Mouse (Mus musculus) thymus, adult 2 months (tissue): ENCODE measurements at regions not wholly inside any gene's neighbourhood (a gene's known extent, or its start where the extent isn't known, plus 50 kb on each side); places are given as distances from the start of the nearest gene placed in this dataset.

Experiments
- DNase-seq: peaks from one replicate; pipeline ENCODE4 v3.0.0; 2021
- H3K27ac ChIP-seq: fragments of 200-500 bp; 2 replicates; pipeline ENCODE4 v1.5.1; 2012; ENCODE audit warnings: low read length, control low read depth; ENCODE audit not compliant: control insufficient read depth, insufficient read depth
- H3K27me3 ChIP-seq: fragments of 200-500 bp; 2 replicates; pipeline ENCODE4 v1.6.1; 2012; ENCODE audit warnings: mild to moderate bottlenecking, low read length, moderate library complexity, mixed read lengths; ENCODE audit not compliant: control insufficient read depth, insufficient read depth
- H3K36me3 ChIP-seq: fragments of 200-500 bp; 2 replicates; pipeline ENCODE4 v1.6.1; 2012; ENCODE audit warnings: mild to moderate bottlenecking, low read length, moderate library complexity; ENCODE audit not compliant: control insufficient read depth, insufficient read depth
- H3K4me1 ChIP-seq: fragments of 200-500 bp; replicated peaks from 2 replicates; pipeline ENCODE4 v1.6.1; 2012; ENCODE audit warnings: low read length; ENCODE audit not compliant: control insufficient read depth, insufficient read depth
- H3K4me3 ChIP-seq: fragments of 200-500 bp; 2 replicates; pipeline ENCODE4 v1.5.1; 2012; ENCODE audit warnings: mild to moderate bottlenecking, low read length, control low read depth, moderate library complexity; ENCODE audit not compliant: control insufficient read depth, insufficient read depth
- CTCF ChIP-seq: fragments of 200-500 bp; IDR thresholded peaks from 2 replicates; pipeline ENCODE4 v1.5.1; 2012; ENCODE audit warnings: mild to moderate bottlenecking, control low read depth, low read length, moderate library complexity, borderline replicate concordance; ENCODE audit not compliant: control insufficient read depth, poor library complexity, insufficient read depth; ENCODE audit errors: extremely low read depth
- POLR2A ChIP-seq: fragments of 200-500 bp; IDR thresholded peaks from 2 replicates; pipeline ENCODE4 v1.6.1; 2012; ENCODE audit warnings: mild to moderate bottlenecking, low read length, control low read depth, moderate library complexity; ENCODE audit not compliant: control insufficient read depth, poor library complexity, insufficient read depth; ENCODE audit errors: extremely low read depth
- WGBS: fragments of 180-500 bp; shearing (Covaris S2); methylation state at CpG from one replicate; pipeline ENCODE4 v1.1.7; 2018; 5-methylcytosine and 5-hydroxymethylcytosine counted together

DNA sequence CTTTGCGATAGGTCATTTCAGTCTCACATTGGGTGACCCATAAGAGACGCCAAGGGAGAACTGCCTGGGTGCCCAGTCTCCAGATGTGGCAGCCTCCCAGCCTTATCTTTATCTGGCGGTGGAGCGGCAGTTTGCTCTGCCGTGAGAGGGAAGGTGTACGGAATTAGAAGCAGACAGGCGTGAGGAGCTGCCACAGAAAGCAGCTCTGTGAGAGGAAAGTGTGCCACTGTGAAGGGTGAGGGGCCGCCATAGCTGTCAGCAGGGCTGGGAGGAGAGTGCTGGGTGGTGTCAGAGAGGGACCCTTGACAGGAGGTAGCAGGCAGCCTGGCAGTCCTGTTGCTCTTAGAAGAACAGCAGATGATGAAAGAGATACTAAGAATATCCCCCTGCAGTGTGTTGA lies 375.0 kb downstream of the Cdh26 start:
- Histone ChIP-seq H3K27ac (no peak overlapping the region), H3K27me3 (no peaks in the 10 kb centered on the region), H3K4me1 (no peaks in the 10 kb centered on the region), H3K36me3 (no peaks in the 10 kb centered on the region), H3K4me3 (no peak overlapping the region)
- no peak for TF ChIP-seq CTCF
- no peak for DNase-seq
- 80% methylated on average over 8 of the region's 8 CpGs for whole genome bisulfite sequencing

DNA sequence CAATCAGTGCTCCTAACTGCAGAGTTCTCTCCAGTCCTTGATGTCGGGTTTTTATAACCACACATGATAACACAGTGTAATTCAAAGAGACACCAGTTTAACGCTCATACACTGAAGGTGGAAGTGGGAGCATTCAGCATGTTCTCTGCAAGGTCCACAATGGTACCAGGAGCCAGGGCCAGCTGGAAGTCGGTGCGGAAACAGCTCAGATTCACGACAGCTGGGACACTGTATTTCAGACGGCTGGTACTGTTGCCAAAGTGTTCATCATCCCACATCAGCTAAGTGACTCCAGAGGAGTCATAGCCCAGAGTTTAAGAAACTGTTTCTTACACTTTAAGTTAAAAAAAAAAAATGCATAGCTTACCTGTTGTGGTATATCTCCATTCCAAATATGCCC lies 391.2 kb downstream of the Cdh26 start:
- Histone ChIP-seq H3K4me1 (no peaks in the 10 kb centered on the region), H3K27ac (no peak overlapping the region), H3K4me3 (no peak overlapping the region), H3K36me3 (no peaks in the 10 kb centered on the region), H3K27me3 (no peaks in the 10 kb centered on the region)
- WGBS: 91% methylated on average over 6 of the region's 6 CpGs
- no peak for TF ChIP-seq CTCF
- no peak for TF ChIP-seq POLR2A
- no peak for DNase-seq

DNA sequence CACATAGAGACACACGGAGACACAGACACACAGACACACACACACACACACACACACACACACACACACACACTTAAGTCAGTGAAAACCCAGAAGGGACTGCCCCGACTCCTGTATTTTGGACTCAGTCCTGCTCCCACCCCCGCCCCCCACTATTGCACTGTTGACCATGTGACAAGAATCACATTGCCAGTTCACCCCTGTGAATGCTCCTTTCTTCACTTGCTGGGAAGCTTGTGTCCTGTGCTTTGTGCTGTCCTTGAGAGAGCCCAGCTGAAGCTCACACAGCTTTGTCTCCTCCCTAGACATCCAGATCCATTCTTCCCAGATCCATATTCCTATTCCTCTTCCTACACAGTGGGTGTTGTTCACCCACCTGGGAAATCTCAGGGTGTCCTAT lies 400.0 kb downstream of the Cdh26 start:
- no peaks in the 10 kb centered on the region for H3K27me3 ChIP-seq
- no peaks in the 10 kb centered on the region for H3K36me3 ChIP-seq
- no peak overlapping the region for H3K27ac ChIP-seq
- H3K4me1 ChIP-seq: no peaks in the 10 kb centered on the region
- TF ChIP-seq POLR2A (no peak), CTCF (no peak)
- WGBS: 84% methylated on average over 3 of the region's 3 CpGs
- H3K4me3 ChIP-seq: no peak overlapping the region
- DNase-seq: no peak

DNA sequence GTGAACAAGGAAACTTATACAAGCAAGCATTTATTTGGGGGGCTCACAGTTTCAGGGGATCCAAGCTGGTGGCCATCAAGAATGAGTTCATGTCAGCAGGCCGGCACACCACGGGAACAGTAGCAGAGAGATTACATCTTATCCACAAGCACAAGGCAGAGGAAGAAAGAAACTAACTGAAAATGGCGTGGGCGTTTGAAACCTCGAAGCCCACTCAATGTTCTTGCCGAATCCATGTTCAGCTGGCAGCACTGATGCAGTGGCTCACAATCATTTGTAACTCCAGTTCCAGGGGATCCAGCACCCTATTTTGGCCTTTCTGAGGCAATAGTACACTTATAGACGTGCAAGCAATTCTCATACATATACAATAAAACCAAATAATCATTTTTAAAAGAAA lies 404.7 kb downstream of the Cdh26 start:
- no peaks in the 10 kb centered on the region for H3K27me3 ChIP-seq
- TF ChIP-seq POLR2A (no peak), CTCF (no peak)
- H3K36me3 ChIP-seq: no peaks in the 10 kb centered on the region
- no peak overlapping the region for H3K27ac ChIP-seq
- 77% methylated on average over 7 of the region's 7 CpGs for WGBS
- no peak for DNase-seq
- no peaks in the 10 kb centered on the region for H3K4me1 ChIP-seq
- H3K4me3 ChIP-seq: no peak overlapping the region

DNA sequence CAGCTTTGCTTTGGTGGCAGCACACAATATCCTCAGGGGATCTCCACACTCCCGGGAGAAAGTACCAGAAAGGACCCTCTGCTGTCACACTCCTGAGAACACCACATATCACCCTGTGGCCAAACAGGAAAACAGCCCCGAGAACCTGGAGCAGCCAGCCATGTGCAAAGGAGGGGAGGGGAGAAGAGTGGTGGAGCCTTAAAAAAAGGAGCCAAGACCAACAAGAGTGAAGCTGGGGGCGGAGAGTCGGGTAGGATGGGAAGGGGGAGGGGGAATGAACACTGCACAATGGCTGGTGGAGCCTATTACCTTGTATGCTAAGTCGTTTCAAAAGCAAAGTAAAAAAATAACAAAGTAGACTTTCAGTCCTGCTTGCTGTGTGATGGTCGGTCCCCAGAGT lies 408.2 kb downstream of the Cdh26 start:
- WGBS: 24% methylated on average over 6 of the region's 6 CpGs
- DNase-seq: no peak
- no peak for TF ChIP-seq POLR2A
- no peak for TF ChIP-seq CTCF
- Histone ChIP-seq H3K4me3 (no peak overlapping the region), H3K4me1 (no peaks in the 10 kb centered on the region), H3K27me3 (no peaks in the 10 kb centered on the region), H3K36me3 (no peaks in the 10 kb centered on the region), H3K27ac (no peak overlapping the region)

DNA sequence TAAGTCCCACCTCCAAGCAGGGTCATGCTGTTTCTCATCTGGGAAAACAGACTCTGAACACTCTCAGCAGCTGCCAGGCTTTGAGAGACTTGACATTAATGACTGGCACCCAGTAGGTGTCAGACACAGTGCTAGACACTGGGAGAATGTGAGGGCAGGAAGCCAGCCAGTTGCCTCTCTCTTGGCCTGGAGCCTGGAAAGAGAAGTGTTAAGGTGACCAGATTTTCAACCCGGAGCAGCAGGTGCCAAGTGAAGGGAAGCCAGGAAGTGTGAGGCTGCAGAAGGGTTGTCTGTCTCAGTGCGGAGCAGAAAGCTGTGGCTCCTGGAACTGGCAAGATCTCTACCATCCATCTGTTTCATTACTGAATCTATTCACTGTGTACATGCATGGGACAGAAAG lies 410.6 kb downstream of the Cdh26 start:
- no peak for DNase-seq
- no peak for TF ChIP-seq CTCF
- TF ChIP-seq POLR2A: no peak
- no peak overlapping the region for H3K4me3 ChIP-seq
- WGBS: 59% methylated on average over 2 of the region's 2 CpGs
- H3K4me1 ChIP-seq: no peaks in the 10 kb centered on the region
- no peaks in the 10 kb centered on the region for H3K27me3 ChIP-seq
- no peaks in the 10 kb centered on the region for H3K36me3 ChIP-seq
- H3K27ac ChIP-seq: no peak overlapping the region

DNA sequence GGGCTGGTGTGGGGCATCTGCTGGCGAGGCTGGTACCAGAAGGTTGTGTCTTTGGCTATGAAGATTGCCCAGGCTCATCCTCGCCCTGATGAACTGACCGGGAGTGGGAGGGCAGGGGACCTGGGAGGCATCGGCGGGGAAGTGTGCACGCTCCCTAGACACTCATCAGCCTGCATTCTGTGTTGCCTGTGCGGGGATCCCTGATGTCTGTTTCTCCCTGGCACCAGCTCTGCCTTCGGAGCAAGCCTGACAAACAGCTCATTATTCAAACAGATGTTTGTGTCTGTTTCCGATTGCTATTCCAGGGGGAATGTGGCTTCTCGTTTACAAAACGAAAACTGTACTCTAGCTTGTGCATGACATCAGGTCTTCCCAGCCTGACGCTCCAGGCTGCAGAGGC lies 412.3 kb downstream of the Cdh26 start:
- DNase-seq: no peak
- Histone ChIP-seq H3K27ac (no peak overlapping the region), H3K27me3 (no peaks in the 10 kb centered on the region), H3K36me3 (no peaks in the 10 kb centered on the region), H3K4me1 (no peaks in the 10 kb centered on the region), H3K4me3 (no peak overlapping the region)
- 89% methylated on average over 12 of the region's 12 CpGs for WGBS
- TF ChIP-seq POLR2A (no peak), CTCF (no peak)
